Mouse (Mus musculus): ENCODE measurements at regions not wholly inside any gene's neighbourhood (a gene's known extent, or its start where the extent isn't known, plus 50 kb on each side); places are given as distances from the start of the nearest gene placed in this dataset.

- TF ChIP-seq POLR2A (IDR thresholded peaks at IDR 0.05; ENCODE audit: insufficient read length, low read depth) (no peak), MAX (IDR thresholded peaks at IDR 0.05; ENCODE audit: low read depth) (no peak), USF1 (IDR thresholded peaks at IDR 0.05; ENCODE audit: low read depth) (no peak)
Measured at GRCm38 (mm10) chr14:72142883-72143487, 348.7 kb downstream of the Gm9195 start.
